In the genomic region with DNA sequence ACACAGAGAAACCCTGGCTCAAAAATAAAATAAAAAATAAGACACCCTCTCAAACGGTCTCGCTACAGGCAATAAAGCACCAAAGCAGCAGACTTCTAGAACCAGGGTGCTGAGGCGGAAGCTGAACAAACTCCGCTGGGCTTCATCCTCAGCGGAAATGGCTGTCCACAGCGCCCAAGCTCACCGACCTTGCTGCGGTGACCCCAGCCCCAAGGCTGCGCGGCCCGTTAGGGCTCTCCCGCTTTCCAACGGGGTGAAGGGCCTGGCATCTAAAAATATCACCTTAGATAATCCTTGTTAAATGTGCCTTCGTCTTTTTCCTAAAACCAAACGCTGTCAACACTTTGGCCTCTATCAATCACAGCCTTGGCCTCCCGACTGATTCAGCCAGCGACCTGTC, we compare ENCODE assay signal across 8 mouse cellular contexts. TPM values are rescaled to one million over a fixed set of nuclear protein-coding genes. Genes with fewer than 3 reads are reported as not detected.
DNase-seq lines count a peak whose midpoint lies in the region; ATAC-seq and TF ChIP-seq lines count a peak whose summit lies in the region.

No protein-coding gene starts in this region.

- peak overlapping the region; percentile 93 for H3K4me3 ChIP-seq in heart, embryonic 11.5 days (ENCODE audit: low read depth, low read length)
- peak overlapping the region; percentile 92 for H3K4me3 ChIP-seq in limb, embryonic 15.5 days
- H3K4me3 ChIP-seq in midbrain, postnatal 0 days (ENCODE audit: low read depth, low read length), result peak overlapping the region; percentile 77

- peak overlapping the region; percentile 92 for H3K9ac ChIP-seq in heart, embryonic 11.5 days (ENCODE audit: low read depth, low read length)
- H3K9ac ChIP-seq in limb, embryonic 15.5 days, result peak overlapping the region; percentile 43
- H3K9ac ChIP-seq in midbrain, postnatal 0 days (replicated peaks; ENCODE audit: low read length, poor library complexity, severe bottlenecking), result peak overlapping the region; percentile 79

- WGBS in heart, embryonic 11.5 days (ENCODE audit: insufficient replicate concordance), result 3% methylated on average over 17 of the region's 17 CpGs
- WGBS in limb, embryonic 15.5 days, result 7% methylated on average over 17 of the region's 17 CpGs
- 3% methylated on average over 17 of the region's 17 CpGs for WGBS in midbrain, postnatal 0 days

- no peak for DNase-seq in heart, postnatal 36 days
- peak; percentile 54 for DNase-seq in CD4-positive, CD25-positive, alpha-beta regulatory T cell, adult 2 months (ENCODE audit: low read depth, low spot score)
- DNase-seq in adrenal gland, postnatal 4 days (ENCODE audit: low spot score in 2 of 2), result peak; percentile 3 to 6
- peak; percentile 41 to 53 for DNase-seq in heart, postnatal 14 days
- peak; percentile 17 for DNase-seq in midbrain, postnatal 0 days (ENCODE audit: low spot score)
- no peak for DNase-seq in urinary bladder, postnatal 36 days (ENCODE audit: low spot score in 2 of 2)

- peak overlapping the region; percentile 89 for H3K4me2 ChIP-seq in heart, embryonic 11.5 days
- H3K4me2 ChIP-seq in limb, embryonic 15.5 days, result peak overlapping the region; percentile 72
- H3K4me2 ChIP-seq in midbrain, postnatal 0 days (ENCODE audit: low read depth, low read length, poor library complexity, severe bottlenecking), result peak overlapping the region; percentile 75

- ATAC-seq in heart, embryonic 11.5 days (replicated peaks; ENCODE audit: insufficient number of reproducible peaks, low FRiP score, low TSS enrichment), result peak; percentile 27; the same call in 1 of the 2 replicates
- peak; percentile 37; the same call in 1 of the 2 replicates for ATAC-seq in limb, embryonic 15.5 days (ENCODE audit: insufficient number of reproducible peaks, low FRiP score, low TSS enrichment, low read depth)
- ATAC-seq in midbrain, postnatal 0 days (ENCODE audit: low FRiP score), result peak; percentile 53

- no peaks in the 10 kb centered on the region for H3K9me3 ChIP-seq in heart, embryonic 11.5 days (replicated peaks; ENCODE audit: control insufficient read depth, low read length)
- no peaks in the 10 kb centered on the region for H3K9me3 ChIP-seq in limb, embryonic 15.5 days
- no peaks in the 10 kb centered on the region for H3K9me3 ChIP-seq in midbrain, postnatal 0 days (ENCODE audit: low read length)

- peak overlapping the region; percentile 94 for H3K27ac ChIP-seq in heart, embryonic 11.5 days (ENCODE audit: low read depth, low read length)
- peak overlapping the region; percentile 93 for H3K27ac ChIP-seq in limb, embryonic 15.5 days
- peak overlapping the region; percentile 90 for H3K27ac ChIP-seq in midbrain, postnatal 0 days (ENCODE audit: low read depth, low read length)

- no peak for TF ChIP-seq CTCF in midbrain, postnatal 0 days (IDR thresholded peaks at IDR 0.05)

- H3K36me3 ChIP-seq in heart, embryonic 11.5 days (ENCODE audit: control insufficient read depth, insufficient read depth, low read length), result peaks cover 3% of the 10 kb centered on the region; the same call in 1 of the 2 replicates
- H3K36me3 ChIP-seq in limb, embryonic 15.5 days, result peaks cover 7% of the 10 kb centered on the region; the same call in 1 of the 2 replicates
- no peaks in the 10 kb centered on the region for H3K36me3 ChIP-seq in midbrain, postnatal 0 days (ENCODE audit: insufficient read depth, low read length)

- intact Hi-C loops in heart, postnatal 36 days (cut with DNase I), result loop anchor here (2.0 kb wide), 5 partner anchors 53 to 141 kb away; a partner anchor contains a TSS
- intact Hi-C loops in heart, postnatal 14 days (cut with DNase I), result loop anchor here (5.0 kb wide), 4 partner anchors 56 to 1024 kb away; a partner anchor contains a TSS

- H3K4me1 ChIP-seq in heart, embryonic 11.5 days (ENCODE audit: control insufficient read depth, insufficient read depth, low read length), result peaks cover 21% of the 10 kb centered on the region
- H3K4me1 ChIP-seq in limb, embryonic 15.5 days, result peaks cover 9% of the 10 kb centered on the region
- no peaks in the 10 kb centered on the region; the same call in 1 of the 2 replicates for H3K4me1 ChIP-seq in midbrain, postnatal 0 days (ENCODE audit: insufficient read depth, low read length)

- H3K27me3 ChIP-seq in heart, embryonic 11.5 days (ENCODE audit: control insufficient read depth, insufficient read depth, low read length), result no peaks in the 10 kb centered on the region
- H3K27me3 ChIP-seq in limb, embryonic 15.5 days, result no peaks in the 10 kb centered on the region
- H3K27me3 ChIP-seq in midbrain, postnatal 0 days (ENCODE audit: insufficient read depth, low read length), result no peaks in the 10 kb centered on the region

RNA-seq across cellular contexts. Expression of a gene that starts 0.6 kb away (rescaled TPM):
- 22.9 and 23.3 TPM in 2 replicates for polyA plus RNA-seq in heart, embryonic 11.5 days (2014; fragmentation: Nextera tagmentation; extraction: Ambion mirVana)
- total RNA-seq in heart, postnatal 36 days (2021), result 10 to 100 TPM; 26.3 to 27.3 TPM
- total RNA-seq in adrenal gland, postnatal 4 days (2021), result 10 to 100 TPM; 36.2 to 38.1 TPM
- total RNA-seq in heart, postnatal 14 days (2021), result 10 to 100 TPM; 26.2 to 28.2 TPM
- polyA plus RNA-seq in limb, embryonic 15.5 days (2015; fragmentation: Nextera tagmentation; extraction: Ambion mirVana), result 15.5 and 16.4 TPM in 2 replicates
- total RNA-seq in midbrain, postnatal 0 days (2014; rRNA removed), result 11.8 and 13.4 TPM in 2 replicates
- polyA plus RNA-seq in midbrain, postnatal 0 days (2015; fragmentation: Nextera tagmentation; extraction: Ambion mirVana), result 10.7 and 11.9 TPM in 2 replicates

RNA-seq across cellular contexts. Expression of a gene that starts 25.2 kb away (rescaled TPM):
- polyA plus RNA-seq in heart, embryonic 11.5 days (2014; fragmentation: Nextera tagmentation; extraction: Ambion mirVana), result 0.29 TPM in 1 of 2 replicates, not detected in the other
- total RNA-seq in heart, postnatal 36 days (2021), result not detected
- not detected for total RNA-seq in adrenal gland, postnatal 4 days (2021)
- not detected for total RNA-seq in heart, postnatal 14 days (2021)
- 0.23 TPM in 1 of 2 replicates, not detected in the other for polyA plus RNA-seq in limb, embryonic 15.5 days (2015; fragmentation: Nextera tagmentation; extraction: Ambion mirVana)
- total RNA-seq in midbrain, postnatal 0 days (2014; rRNA removed), result not detected in 2 replicates
- polyA plus RNA-seq in midbrain, postnatal 0 days (2015; fragmentation: Nextera tagmentation; extraction: Ambion mirVana), result 0.06 TPM in 1 of 2 replicates, not detected in the other

RNA-seq across cellular contexts. Expression of a gene that starts 36.7 kb away (rescaled TPM):
- not detected in 2 replicates for polyA plus RNA-seq in heart, embryonic 11.5 days (2014; fragmentation: Nextera tagmentation; extraction: Ambion mirVana)
- not detected for total RNA-seq in heart, postnatal 36 days (2021)
- total RNA-seq in adrenal gland, postnatal 4 days (2021), result not detected
- total RNA-seq in heart, postnatal 14 days (2021), result not detected
- polyA plus RNA-seq in limb, embryonic 15.5 days (2015; fragmentation: Nextera tagmentation; extraction: Ambion mirVana), result not detected in 2 replicates
- 0.16 TPM in 1 of 2 replicates, not detected in the other for total RNA-seq in midbrain, postnatal 0 days (2014; rRNA removed)
- not detected in 2 replicates for polyA plus RNA-seq in midbrain, postnatal 0 days (2015; fragmentation: Nextera tagmentation; extraction: Ambion mirVana)

RNA-seq across cellular contexts. Expression of a gene that starts 50.7 kb away (rescaled TPM):
- not detected in 2 replicates for polyA plus RNA-seq in heart, embryonic 11.5 days (2014; fragmentation: Nextera tagmentation; extraction: Ambion mirVana)
- total RNA-seq in heart, postnatal 36 days (2021), result not detected
- not detected for total RNA-seq in adrenal gland, postnatal 4 days (2021)
- total RNA-seq in heart, postnatal 14 days (2021), result not detected
- not detected in 2 replicates for polyA plus RNA-seq in limb, embryonic 15.5 days (2015; fragmentation: Nextera tagmentation; extraction: Ambion mirVana)
- not detected in 2 replicates for total RNA-seq in midbrain, postnatal 0 days (2014; rRNA removed)
- not detected in 2 replicates for polyA plus RNA-seq in midbrain, postnatal 0 days (2015; fragmentation: Nextera tagmentation; extraction: Ambion mirVana)

RNA-seq across cellular contexts. Expression of a gene that starts 54.1 kb away (rescaled TPM):
- 8.6 and 11.8 TPM in 2 replicates for polyA plus RNA-seq in heart, embryonic 11.5 days (2014; fragmentation: Nextera tagmentation; extraction: Ambion mirVana)
- 100 to 1,000 TPM; 102 to 106 TPM for total RNA-seq in heart, postnatal 36 days (2021)
- total RNA-seq in adrenal gland, postnatal 4 days (2021), result 10 to 100 TPM; 71.0 to 74.0 TPM
- total RNA-seq in heart, postnatal 14 days (2021), result 10 to 100 TPM; 81.3 to 85.1 TPM
- polyA plus RNA-seq in limb, embryonic 15.5 days (2015; fragmentation: Nextera tagmentation; extraction: Ambion mirVana), result 4.7 and 5.6 TPM in 2 replicates
- 24.6 and 28.1 TPM in 2 replicates for total RNA-seq in midbrain, postnatal 0 days (2014; rRNA removed)
- 2.8 TPM in 2 replicates for polyA plus RNA-seq in midbrain, postnatal 0 days (2015; fragmentation: Nextera tagmentation; extraction: Ambion mirVana)

Comparison
In these comparisons a context has a peak if more than half of its experiments do, and no peak if none do; other contexts are left out.
1. DNase-seq: peak in CD4-positive, CD25-positive, alpha-beta regulatory T cell, adult 2 months (single experiment), adrenal gland, postnatal 4 days (2 of 2), heart, postnatal 14 days (2 of 2) and midbrain, postnatal 0 days (single experiment); none in heart, postnatal 36 days (0 of 2) and urinary bladder, postnatal 36 days (0 of 2).
2. Peak in every context shown above with its lines, with median percentiles within 50 percentile points of each other: ATAC-seq, H3K27ac ChIP-seq, H3K4me2 ChIP-seq, H3K4me3 ChIP-seq and H3K9ac ChIP-seq.